Mouse (Mus musculus): ENCODE measurements around the gene Insrr. TPM values are rescaled to one million over a fixed set of nuclear protein-coding genes. Genes with fewer than 3 reads are reported as not detected.
"Not testable (repeated sequence)": the region's sequence is repeated elsewhere in the genome, so short reads cannot be mapped to it uniquely, and the experiment has no call there.

Insrr gene
- total RNA-seq, 2 experiments from 2014 or later: 0.54 to 0.72 TPM

DNA sequence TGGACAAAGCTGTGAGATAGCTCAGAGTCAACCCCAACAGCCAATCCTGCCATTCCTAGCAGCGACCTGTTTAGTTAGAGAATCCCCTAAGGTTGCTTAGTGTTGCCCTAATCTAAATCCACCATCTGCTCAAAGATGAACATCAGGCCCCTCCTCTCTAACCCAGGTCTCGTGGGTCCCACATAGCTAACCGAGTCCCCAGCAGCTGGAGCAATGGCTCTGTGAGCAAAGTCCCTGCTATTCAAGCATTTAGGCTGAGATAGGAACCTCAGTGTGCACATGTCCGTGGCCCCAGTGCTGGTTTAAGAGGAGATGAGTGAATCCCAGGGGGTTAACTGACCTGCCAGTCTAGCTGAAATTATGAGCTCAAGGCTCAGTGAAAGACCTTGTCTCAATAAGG, 49.4 kb downstream of the Insrr start:
- H3K4me3 ChIP-seq: no peak overlapping the region
- H3K27ac ChIP-seq: no peak overlapping the region
- TF ChIP-seq CTCF (IDR thresholded peaks at IDR 0.05): no peak
- intact Hi-C loops (cut with DNase I): no loop called here
- no peak for DNase-seq (ENCODE audit: extremely low spot score in 1 of 2, low spot score in 2 of 2)

- no peak for DNase-seq (ENCODE audit: extremely low spot score in 1 of 2, low spot score in 2 of 2)
- intact Hi-C loops (cut with DNase I): no loop called here
- Histone ChIP-seq H3K4me3 (no peak within 1 kb of the TSS), H3K27ac (no peak within 1 kb of the TSS)
- TF ChIP-seq CTCF (IDR thresholded peaks at IDR 0.05): no peak
Measured at GRCm38 (mm10) chr3:87846650-87847110, 49.9 kb downstream of the Insrr start, which contains the start of gene Sh2d2a. TSS of gene Sh2d2a (plus strand) at chr3:87846755.

DNA sequence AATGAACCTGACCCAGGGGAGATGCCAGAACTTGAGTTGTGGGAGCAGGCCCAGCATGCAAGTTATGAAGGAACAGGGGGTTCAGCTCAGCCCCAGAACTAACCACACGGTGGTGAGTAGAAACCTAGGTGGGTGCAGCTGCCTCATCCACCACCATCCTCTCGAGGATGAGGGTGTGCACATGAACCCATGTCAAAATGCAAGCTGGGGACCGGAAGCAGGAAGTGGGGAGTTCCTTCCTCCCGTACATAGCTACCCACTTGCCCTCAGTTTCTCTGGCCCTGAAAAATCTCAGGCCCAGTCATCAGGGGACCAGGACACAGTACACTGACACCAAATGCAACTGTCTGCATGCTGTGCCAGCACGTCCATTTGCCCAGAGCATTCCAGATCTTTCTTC, 50.9 kb downstream of the Insrr start:
- TF ChIP-seq CTCF (IDR thresholded peaks at IDR 0.05): no peak
- DNase-seq (ENCODE audit: extremely low spot score in 1 of 2, low spot score in 2 of 2): no peak
- intact Hi-C loops (cut with DNase I): no loop called here
- no peak overlapping the region for H3K27ac ChIP-seq
- H3K4me3 ChIP-seq: no peak overlapping the region

DNA sequence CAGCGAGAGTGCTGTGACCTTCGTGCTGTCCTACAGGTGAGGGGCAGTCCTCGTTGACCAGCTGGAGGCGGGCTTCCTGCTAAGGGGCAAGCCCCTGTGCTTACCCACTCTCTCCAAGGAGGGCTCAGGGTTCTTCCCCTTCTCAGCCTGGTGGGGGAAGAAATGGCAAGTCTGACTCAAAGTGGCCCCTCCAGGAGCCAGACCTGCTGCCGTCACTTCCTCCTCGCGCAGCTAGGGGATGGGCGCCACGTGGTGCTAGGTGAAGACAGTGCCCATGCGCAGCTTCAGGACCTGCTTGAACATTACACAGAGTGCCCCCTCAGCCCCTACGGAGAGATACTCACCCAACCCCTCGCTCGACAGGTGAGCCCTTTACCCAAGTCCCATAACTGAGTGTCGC, 52.4 kb downstream of the Insrr start:
- no peak for TF ChIP-seq CTCF (IDR thresholded peaks at IDR 0.05)
- DNase-seq (ENCODE audit: extremely low spot score in 1 of 2, low spot score in 2 of 2): no peak
- Histone ChIP-seq H3K27ac (no peak overlapping the region), H3K4me3 (no peak overlapping the region)
- intact Hi-C loops (cut with DNase I): no loop called here

- no peak for DNase-seq (ENCODE audit: extremely low spot score in 1 of 2, low spot score in 2 of 2)
- H3K27ac ChIP-seq: no peak overlapping the region
- no peak for TF ChIP-seq CTCF (IDR thresholded peaks at IDR 0.05)
- intact Hi-C loops (cut with DNase I): no loop called here
- no peak overlapping the region for H3K4me3 ChIP-seq
Measured at GRCm38 (mm10) chr3:87854795-87855568, 58.2 kb downstream of the Insrr start.

DNA sequence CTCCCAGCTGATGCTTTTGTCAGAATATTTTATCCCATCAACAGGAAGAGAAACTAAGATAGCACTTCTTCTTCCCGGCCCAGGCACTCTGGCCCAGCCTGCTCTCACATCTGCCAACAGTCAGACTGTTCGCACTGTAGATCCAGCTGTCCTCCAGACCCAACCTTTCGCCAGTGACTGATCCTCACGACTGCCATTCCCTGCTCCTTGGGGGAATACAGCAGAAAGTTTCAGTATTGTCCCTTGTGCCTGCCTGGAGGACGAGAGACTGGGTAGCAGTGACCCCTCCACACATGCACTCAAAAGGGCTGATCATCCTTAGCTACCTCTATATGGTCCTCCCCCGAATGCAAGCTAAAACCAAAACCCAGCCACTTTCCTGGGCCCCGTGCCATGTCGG, 59.2 kb downstream of the Insrr start:
- intact Hi-C loops (cut with DNase I): no loop called here
- no peak for DNase-seq (ENCODE audit: extremely low spot score in 1 of 2, low spot score in 2 of 2)
- Histone ChIP-seq H3K27ac (no peak overlapping the region), H3K4me3 (no peak overlapping the region)
- TF ChIP-seq CTCF (IDR thresholded peaks at IDR 0.05): no peak

DNA sequence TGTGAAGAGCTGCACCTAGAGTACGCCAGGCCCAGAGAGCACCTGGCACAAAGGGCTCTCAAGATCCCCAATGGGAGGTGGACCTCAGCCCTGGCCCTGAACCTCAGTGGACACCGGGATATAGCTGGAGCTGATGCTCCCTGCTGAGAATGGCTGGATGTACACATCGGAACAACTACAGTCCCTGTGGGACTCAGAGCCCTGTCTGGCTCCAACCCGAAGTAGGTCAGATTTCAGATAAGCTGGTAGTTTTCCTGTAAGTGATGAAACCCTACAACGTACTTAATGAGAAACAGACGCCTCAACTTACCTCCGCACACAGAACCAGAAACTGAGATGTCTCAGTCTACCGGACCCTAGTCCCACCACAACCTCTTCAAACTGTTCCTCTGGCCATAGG, 60.9 kb downstream of the Insrr start:
- intact Hi-C loops (cut with DNase I): no loop called here
- H3K27ac ChIP-seq: no peak overlapping the region
- DNase-seq (ENCODE audit: extremely low spot score in 1 of 2, low spot score in 2 of 2): no peak
- TF ChIP-seq CTCF (IDR thresholded peaks at IDR 0.05): no peak
- H3K4me3 ChIP-seq: no peak overlapping the region

DNA sequence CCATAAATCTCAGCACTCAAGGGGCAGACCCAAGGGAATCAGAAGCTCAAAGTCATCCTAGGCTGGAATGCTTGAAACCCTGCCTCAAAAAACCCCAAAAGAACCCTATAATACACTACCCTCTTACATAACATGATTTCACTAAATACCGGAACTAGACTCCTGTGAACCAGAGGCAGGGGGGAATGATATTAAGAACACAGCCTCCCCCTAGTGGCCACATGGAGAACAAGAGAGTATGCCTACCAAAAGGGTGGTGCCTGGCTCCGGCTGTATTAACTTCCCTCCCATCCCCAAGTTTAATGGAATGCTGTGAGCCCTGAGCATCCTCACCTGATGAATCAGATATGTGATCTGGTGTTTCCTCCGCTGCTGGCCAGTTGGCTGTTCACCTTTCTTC, 63.1 kb downstream of the Insrr start:
- Histone ChIP-seq H3K4me3 (no peak overlapping the region), H3K27ac (peak overlapping the region; percentile 20; the same call in 1 of the 2 replicates)
- TF ChIP-seq CTCF (IDR thresholded peaks at IDR 0.05): peak; percentile 90
- DNase-seq (ENCODE audit: extremely low spot score in 1 of 2, low spot score in 2 of 2): peak; percentile 64 to 66
- intact Hi-C loops (cut with DNase I): loop anchor here (1.0 to 2.0 kb wide), 2 partner anchors 65 to 90 kb away; partner anchors contain the start of gene Ntrk1

GRCm38 (mm10) chr3:87864111-87864510, 67.4 kb downstream of the Insrr start:
- intact Hi-C loops (cut with DNase I); DNase-seq (ENCODE audit: extremely low spot score in 1 of 2, low spot score in 2 of 2); H3K27ac ChIP-seq; H3K4me3 ChIP-seq: not testable (repeated sequence)

Other genes starting within 250 kb of the Insrr start
- 10 to 100 TPM; 60.2 to 60.3 TPM for gene Arhgef11, start 179.4 kb upstream of the Insrr start, total RNA-seq (2021)
- gene Lrrc71, start 48.3 kb upstream of the Insrr start, total RNA-seq (2021): under 1 TPM; 0.16 to 0.54 TPM
- gene Ntrk1, start 1.8 kb upstream of the Insrr start, total RNA-seq (2021): under 1 TPM; 0.14 to 0.47 TPM
- 1 to 10 TPM; 7.8 to 7.9 TPM for gene Pear1, start 27.4 kb downstream of the Insrr start, total RNA-seq (2021)
- not detected for gene Sh2d2a, start 49.8 kb downstream of the Insrr start, total RNA-seq (2021)
- gene Prcc, start 88.7 kb downstream of the Insrr start, total RNA-seq (2021): 10 to 100 TPM; 58.3 to 60.6 TPM
- gene Hdgf, start 109.4 kb downstream of the Insrr start, total RNA-seq (2021): 100 to 1,000 TPM; 148 to 151 TPM
- 10 to 100 TPM; 52.6 to 55.1 TPM for gene Mrpl24, start 122.6 kb downstream of the Insrr start, total RNA-seq (2021)
- gene Isg20l2, start 133.4 kb downstream of the Insrr start, total RNA-seq (2021): 10 to 100 TPM; 15.1 to 15.6 TPM
- 10 to 100 TPM; 22.9 to 24.7 TPM for gene Rrnad1, start 133.8 kb downstream of the Insrr start, total RNA-seq (2021)
- gene Crabp2, start 151.7 kb downstream of the Insrr start, total RNA-seq (2021): 1 to 10 TPM; 4.5 to 8.2 TPM
- gene Nes, start 174.1 kb downstream of the Insrr start, total RNA-seq (2021): 1 to 10 TPM; 5.7 to 6.2 TPM
- gene Bcan, start 203.3 kb downstream of the Insrr start, total RNA-seq (2021): 100 to 1,000 TPM; 241 to 256 TPM
- 10 to 100 TPM; 11.3 to 13.5 TPM for gene Hapln2, start 230.6 kb downstream of the Insrr start, total RNA-seq (2021)
- gene Gpatch4, start 246.2 kb downstream of the Insrr start, total RNA-seq (2021): 10 to 100 TPM; 17.5 to 19.1 TPM

Measured in left cerebral cortex, adult 2 months (tissue).